Mouse (Mus musculus): ENCODE results near the gene Mcoln2. TPM values are rescaled to one million over a fixed set of nuclear protein-coding genes. Genes with fewer than 3 reads are reported as not detected.
"Not testable (repeated sequence)": the region's sequence is repeated elsewhere in the genome, so short reads cannot be mapped to it uniquely, and the experiment has no call there.

Gene Mcoln2
- total and polyA plus RNA-seq, 3 experiments, result 0.66 TPM; not detected in 2

DNA sequence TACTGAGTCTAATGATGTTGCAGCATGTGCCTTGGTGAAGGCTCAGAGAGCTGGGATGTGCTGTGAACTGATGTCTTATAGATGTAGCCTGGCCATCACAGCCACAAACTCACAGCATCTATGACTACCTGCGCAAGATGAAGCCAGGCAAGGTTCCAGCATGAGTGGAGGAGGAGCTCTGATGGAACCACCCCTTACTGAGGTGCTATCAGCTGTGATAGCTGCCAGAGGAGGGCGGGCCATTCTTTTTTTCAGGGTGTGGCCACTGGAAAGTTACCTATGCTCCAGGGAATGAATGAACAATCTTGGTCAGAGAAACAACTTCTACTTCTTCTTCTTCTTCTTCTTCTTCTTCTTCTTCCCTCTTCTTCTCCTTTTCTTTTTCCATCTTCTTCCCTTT lies 57.0 kb downstream of the Mcoln2 start:
- no peak for DNase-seq (ENCODE audit: low spot score)
- Histone ChIP-seq H3K4me3 (ENCODE audit: low read depth, low read length) (no peak overlapping the region), H3K9me3 (replicated peaks) (no peaks in the 10 kb centered on the region), H3K36me3 (replicated peaks) (no peaks in the 10 kb centered on the region), H3K27me3 (ENCODE audit: insufficient read depth, low read length) (no peaks in the 10 kb centered on the region), H3K4me1 (ENCODE audit: insufficient read depth, low read depth, low read length) (no peaks in the 10 kb centered on the region)
- ATAC-seq (ENCODE audit: extremely low read depth, insufficient number of reproducible peaks, low FRiP score, poor library complexity, severe bottlenecking), result no peak
- TF ChIP-seq GATA2 (IDR thresholded peaks at IDR 0.05; ENCODE audit: borderline replicate concordance, low read depth, low read length) (no peak), GATA1 (IDR thresholded peaks at IDR 0.05; ENCODE audit: borderline replicate concordance, low read length) (no peak), TAL1 (conservative IDR thresholded peaks at IDR 0.05; ENCODE audit: low read depth, low read length) (no peak), CTCF (IDR thresholded peaks at IDR 0.05; ENCODE audit: low read depth, low read length) (no peak), POLR2AphosphoS5 (IDR thresholded peaks at IDR 0.05; ENCODE audit: insufficient replicate concordance, low read depth, low read length) (no peak)

DNA sequence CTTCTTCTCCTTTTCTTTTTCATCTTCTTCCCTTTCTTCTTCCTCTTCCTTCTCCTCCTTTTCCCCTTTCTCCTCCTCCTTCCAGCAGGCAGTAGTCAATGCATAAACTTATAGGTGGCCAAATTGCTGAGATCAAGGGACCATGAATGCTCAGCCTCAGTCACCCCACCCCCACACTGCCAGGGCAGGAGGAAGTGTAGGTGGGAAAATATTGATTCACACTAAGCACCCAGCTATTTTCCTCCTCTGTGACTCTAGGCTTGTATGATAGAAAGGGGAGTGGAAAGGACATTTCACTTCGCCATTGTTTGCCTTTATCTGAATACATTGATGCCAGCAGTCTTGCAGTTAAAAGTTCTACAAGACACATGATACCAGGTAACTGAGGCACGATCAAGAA lies 57.8 kb downstream of the Mcoln2 start:
- no peaks in the 10 kb centered on the region for H3K36me3 ChIP-seq (replicated peaks)
- no peaks in the 10 kb centered on the region for H3K27me3 ChIP-seq (ENCODE audit: insufficient read depth, low read length)
- no peaks in the 10 kb centered on the region for H3K9me3 ChIP-seq (replicated peaks)
- no peak overlapping the region for H3K4me3 ChIP-seq (ENCODE audit: low read depth, low read length)
- H3K4me1 ChIP-seq (ENCODE audit: insufficient read depth, low read depth, low read length), result no peaks in the 10 kb centered on the region
- TF ChIP-seq POLR2AphosphoS5 (IDR thresholded peaks at IDR 0.05; ENCODE audit: insufficient replicate concordance, low read depth, low read length), result no peak
- DNase-seq (ENCODE audit: low spot score) (no peak), ATAC-seq (ENCODE audit: extremely low read depth, insufficient number of reproducible peaks, low FRiP score, poor library complexity, severe bottlenecking) (no peak)

DNA sequence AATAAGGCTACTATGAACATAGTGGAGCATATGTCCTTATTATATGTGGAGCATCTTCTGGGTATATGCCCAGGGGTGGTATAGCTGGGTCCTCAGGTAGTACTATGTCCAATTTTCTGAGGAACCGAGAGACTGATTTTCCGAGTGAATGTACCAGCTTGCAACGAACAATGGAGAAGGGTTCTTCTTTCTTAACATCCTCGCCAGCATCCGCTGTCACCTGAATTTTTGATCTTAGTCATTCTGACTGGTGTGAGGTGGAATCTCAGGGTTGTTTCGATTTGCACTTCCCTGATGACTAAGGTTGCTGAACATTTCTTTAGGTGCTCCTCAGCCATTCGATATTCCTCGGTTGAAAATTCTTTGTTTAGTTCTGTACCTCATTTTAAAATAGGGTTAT lies 60.1 kb downstream of the Mcoln2 start:
- not testable (repeated sequence) for DNase-seq (ENCODE audit: low spot score); H3K36me3 ChIP-seq (replicated peaks); ATAC-seq (ENCODE audit: extremely low read depth, insufficient number of reproducible peaks, low FRiP score, poor library complexity, severe bottlenecking); H3K4me3 ChIP-seq (ENCODE audit: low read depth, low read length); H3K4me1 ChIP-seq (ENCODE audit: insufficient read depth, low read depth, low read length); H3K27me3 ChIP-seq (ENCODE audit: insufficient read depth, low read length); H3K9me3 ChIP-seq (replicated peaks)

DNA sequence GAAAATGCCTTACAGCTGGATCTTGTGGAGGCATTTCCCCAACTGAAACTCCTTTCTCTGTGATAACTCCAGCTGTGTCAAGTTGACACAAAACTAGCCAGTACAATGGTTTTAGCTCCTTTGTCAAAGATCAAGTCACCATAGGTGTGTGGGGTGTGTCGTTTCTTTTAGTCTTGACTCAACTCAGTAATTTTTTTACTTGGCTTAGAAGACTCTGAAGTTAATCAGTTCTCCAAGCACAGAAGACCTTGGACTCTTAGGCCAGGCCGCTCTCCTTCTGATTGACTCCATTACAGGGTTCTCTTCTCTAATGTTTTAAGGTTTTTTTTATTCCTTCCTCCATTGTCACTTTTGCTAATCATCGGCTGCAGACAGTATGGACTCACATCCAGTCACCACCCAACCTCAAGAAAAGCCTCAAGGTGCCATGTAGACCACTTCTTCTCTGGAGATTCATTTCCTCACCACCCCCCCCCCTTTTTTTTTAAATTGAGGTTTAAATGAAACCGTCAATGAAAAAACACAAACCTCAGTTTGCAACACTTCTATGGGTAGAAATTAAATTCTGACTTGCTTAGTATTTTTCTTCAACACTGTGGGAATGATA lies 61.6 kb downstream of the Mcoln2 start:
- no peaks in the 10 kb centered on the region for H3K9me3 ChIP-seq (replicated peaks)
- DNase-seq (ENCODE audit: low spot score) (no peak), ATAC-seq (ENCODE audit: extremely low read depth, insufficient number of reproducible peaks, low FRiP score, poor library complexity, severe bottlenecking) (no peak)
- TF ChIP-seq GATA2 (IDR thresholded peaks at IDR 0.05; ENCODE audit: borderline replicate concordance, low read depth, low read length) (no peak), TAL1 (conservative IDR thresholded peaks at IDR 0.05; ENCODE audit: low read depth, low read length) (no peak)
- no peak overlapping the region for H3K4me3 ChIP-seq (ENCODE audit: low read depth, low read length)
- H3K36me3 ChIP-seq (replicated peaks), result no peaks in the 10 kb centered on the region
- no peaks in the 10 kb centered on the region for H3K4me1 ChIP-seq (ENCODE audit: insufficient read depth, low read depth, low read length)
- H3K27me3 ChIP-seq (ENCODE audit: insufficient read depth, low read length), result no peaks in the 10 kb centered on the region

DNA sequence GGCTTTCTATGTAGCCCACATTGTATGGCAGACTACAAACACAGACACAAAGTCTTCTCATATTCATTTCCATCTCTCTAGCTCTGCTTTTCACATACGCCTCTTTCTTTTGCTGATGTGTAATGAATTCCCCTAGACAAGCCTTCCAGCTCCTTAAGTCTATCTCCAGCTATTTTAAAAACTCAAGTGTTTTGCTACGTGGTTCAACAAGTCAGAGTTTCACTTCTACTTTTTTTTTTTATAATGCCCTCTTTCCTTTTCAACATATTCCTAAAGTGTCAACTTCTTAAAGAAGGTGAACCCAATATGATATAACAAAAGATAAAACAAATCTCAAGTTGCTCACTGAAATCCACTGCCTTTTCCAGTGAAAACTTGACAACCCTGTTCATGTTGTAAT lies 62.3 kb downstream of the Mcoln2 start:
- no peaks in the 10 kb centered on the region for H3K4me1 ChIP-seq (ENCODE audit: insufficient read depth, low read depth, low read length)
- H3K4me3 ChIP-seq (ENCODE audit: low read depth, low read length), result no peak overlapping the region
- DNase-seq (ENCODE audit: low spot score) (no peak), ATAC-seq (ENCODE audit: extremely low read depth, insufficient number of reproducible peaks, low FRiP score, poor library complexity, severe bottlenecking) (no peak)
- H3K9me3 ChIP-seq (replicated peaks), result no peaks in the 10 kb centered on the region
- H3K27me3 ChIP-seq (ENCODE audit: insufficient read depth, low read length), result no peaks in the 10 kb centered on the region
- H3K36me3 ChIP-seq (replicated peaks), result no peaks in the 10 kb centered on the region
- TF ChIP-seq TAL1 (conservative IDR thresholded peaks at IDR 0.05; ENCODE audit: low read depth, low read length) (no peak), CTCF (IDR thresholded peaks at IDR 0.05; ENCODE audit: low read depth, low read length) (no peak), GATA2 (IDR thresholded peaks at IDR 0.05; ENCODE audit: borderline replicate concordance, low read depth, low read length) (no peak), GATA1 (IDR thresholded peaks at IDR 0.05; ENCODE audit: borderline replicate concordance, low read length) (no peak), POLR2AphosphoS5 (IDR thresholded peaks at IDR 0.05; ENCODE audit: insufficient replicate concordance, low read depth, low read length) (no peak)

DNA sequence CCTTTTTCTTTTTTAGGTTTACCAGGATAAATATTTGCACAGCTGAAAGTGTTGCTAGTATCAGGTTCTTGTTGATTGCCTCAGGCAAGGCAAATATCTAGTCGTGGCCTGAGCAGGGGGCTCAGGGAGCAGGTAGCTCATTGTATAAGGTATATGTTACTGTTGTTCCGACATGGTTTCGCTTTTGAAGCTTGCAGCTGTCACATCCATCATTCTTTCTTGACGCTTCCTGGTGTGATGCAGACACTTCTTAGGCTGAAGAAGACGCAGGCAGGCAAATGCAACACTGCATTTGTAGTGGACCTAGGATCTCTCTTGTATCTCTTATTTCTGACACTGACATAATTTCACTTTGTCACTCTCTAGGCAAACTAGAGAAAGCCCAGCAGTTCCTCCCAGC lies 63.7 kb downstream of the Mcoln2 start:
- no peaks in the 10 kb centered on the region for H3K4me1 ChIP-seq (ENCODE audit: insufficient read depth, low read depth, low read length)
- ATAC-seq (ENCODE audit: extremely low read depth, insufficient number of reproducible peaks, low FRiP score, poor library complexity, severe bottlenecking), result no peak
- no peak overlapping the region for H3K4me3 ChIP-seq (ENCODE audit: low read depth, low read length)

DNA sequence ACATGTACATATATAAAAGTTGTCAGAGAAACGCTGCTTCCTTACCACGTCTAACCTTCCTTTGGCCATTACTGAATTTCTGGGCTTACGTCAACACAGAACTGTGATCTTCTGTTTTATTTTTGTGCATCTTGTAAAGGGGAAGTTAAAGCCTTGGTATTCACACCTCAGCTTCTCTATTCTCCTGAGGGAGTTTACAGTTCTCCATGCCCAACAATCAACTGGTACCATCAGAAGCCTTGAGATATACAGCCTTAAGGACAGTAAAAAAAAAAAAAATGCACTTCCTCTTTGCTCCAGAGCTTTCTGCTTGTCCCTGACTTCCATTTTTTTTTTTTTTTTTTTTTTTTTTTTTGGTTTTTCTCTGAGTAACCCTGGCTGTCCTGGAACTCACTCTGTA lies 66.9 kb downstream of the Mcoln2 start:
- H3K27me3 ChIP-seq (ENCODE audit: insufficient read depth, low read length), result no peaks in the 10 kb centered on the region
- ATAC-seq (ENCODE audit: extremely low read depth, insufficient number of reproducible peaks, low FRiP score, poor library complexity, severe bottlenecking) (no peak), DNase-seq (ENCODE audit: low spot score) (no peak)
- H3K4me3 ChIP-seq (ENCODE audit: low read depth, low read length), result no peak overlapping the region
- no peaks in the 10 kb centered on the region; the same call in 1 of the 2 replicates for H3K9me3 ChIP-seq (replicated peaks)
- H3K36me3 ChIP-seq (replicated peaks), result no peaks in the 10 kb centered on the region
- TF ChIP-seq CTCF (IDR thresholded peaks at IDR 0.05; ENCODE audit: low read depth, low read length), result no peak
- no peak for TF ChIP-seq POLR2AphosphoS5 (IDR thresholded peaks at IDR 0.05; ENCODE audit: insufficient replicate concordance, low read depth, low read length)
- no peaks in the 10 kb centered on the region for H3K4me1 ChIP-seq (ENCODE audit: insufficient read depth, low read depth, low read length)

More for the DNA sequence above, 63.7 kb downstream of the Mcoln2 start:
- H3K27me3 ChIP-seq (ENCODE audit: insufficient read depth, low read length), result no peaks in the 10 kb centered on the region
- H3K36me3 ChIP-seq (replicated peaks), result no peaks in the 10 kb centered on the region
- no peaks in the 10 kb centered on the region for H3K9me3 ChIP-seq (replicated peaks)
- no peak for TF ChIP-seq CTCF (IDR thresholded peaks at IDR 0.05; ENCODE audit: low read depth, low read length)
- TF ChIP-seq GATA1 (IDR thresholded peaks at IDR 0.05; ENCODE audit: borderline replicate concordance, low read length), result no peak
- no peak for TF ChIP-seq TAL1 (conservative IDR thresholded peaks at IDR 0.05; ENCODE audit: low read depth, low read length)
- no peak for TF ChIP-seq POLR2AphosphoS5 (IDR thresholded peaks at IDR 0.05; ENCODE audit: insufficient replicate concordance, low read depth, low read length)
- TF ChIP-seq GATA2 (IDR thresholded peaks at IDR 0.05; ENCODE audit: borderline replicate concordance, low read depth, low read length), result no peak
- DNase-seq (ENCODE audit: low spot score), result no peak
